Mouse (Mus musculus): ENCODE measurements around the gene Slc15a1. TPM values are rescaled to one million over a fixed set of nuclear protein-coding genes. Genes with fewer than 3 reads are reported as not detected.

The Slc15a1 gene
- polyA plus RNA-seq, 2 experiments from 2014 or later: 0.16 TPM; not detected in 1

DNA sequence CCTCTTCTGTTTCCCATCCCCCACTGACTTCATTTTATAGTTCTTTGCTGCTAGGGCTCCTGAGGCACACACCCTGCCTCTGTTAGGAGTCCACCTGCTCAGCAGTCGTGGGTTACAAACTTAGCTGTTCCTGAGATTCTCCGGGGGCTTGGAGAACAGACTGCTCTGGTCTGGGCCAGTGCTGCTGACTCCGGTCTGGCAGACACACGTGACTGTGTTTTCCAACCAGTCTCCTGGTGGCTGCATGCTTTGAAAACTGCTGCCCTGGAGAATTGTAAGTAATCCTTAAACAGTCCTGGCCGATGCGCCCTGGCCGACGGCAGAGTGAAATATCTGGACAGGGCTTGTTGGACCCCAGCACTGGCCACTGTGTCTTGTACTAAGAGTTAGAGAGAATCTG, 12.7 kb downstream of the Slc15a1 start:
- no peak for ATAC-seq

DNA sequence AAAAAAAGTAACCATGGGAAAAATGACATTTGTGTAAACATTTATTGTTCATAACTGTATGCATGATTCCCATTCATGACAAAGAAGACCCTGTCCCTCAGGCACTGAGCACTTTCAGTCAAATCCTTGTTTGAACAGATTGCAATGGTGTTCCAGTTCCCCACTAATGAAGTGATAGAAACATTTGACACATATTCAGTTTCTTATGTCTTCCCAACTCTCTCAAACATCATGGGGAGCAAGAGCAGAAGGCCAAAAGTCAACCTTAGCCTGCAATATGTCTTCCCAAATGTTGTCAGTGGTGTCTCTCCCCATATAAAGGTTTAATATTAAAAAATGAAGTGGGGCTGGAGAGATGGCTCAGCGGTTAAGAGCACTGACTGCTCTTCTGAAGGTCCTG, 19.3 kb downstream of the Slc15a1 start:
- ATAC-seq: no peak

DNA sequence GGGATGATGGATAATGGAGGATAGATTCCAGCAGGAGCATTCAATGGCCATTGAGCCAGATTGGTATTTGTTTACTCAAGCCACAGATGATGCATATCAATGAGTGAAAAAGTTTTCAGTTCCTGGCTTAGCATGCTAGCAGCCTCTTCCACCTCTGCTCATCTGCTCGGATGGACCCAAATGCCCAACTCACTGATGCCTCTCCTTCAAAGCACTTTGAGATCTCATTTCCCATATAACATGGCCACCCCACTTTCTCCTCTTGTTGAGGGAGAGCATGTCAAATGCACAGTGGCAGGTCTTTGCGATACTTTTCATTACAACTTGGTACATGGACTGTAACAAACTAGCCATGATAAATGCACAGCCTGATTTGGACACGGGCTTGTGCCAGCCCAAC, 20.6 kb downstream of the Slc15a1 start:
- no peak for ATAC-seq

DNA sequence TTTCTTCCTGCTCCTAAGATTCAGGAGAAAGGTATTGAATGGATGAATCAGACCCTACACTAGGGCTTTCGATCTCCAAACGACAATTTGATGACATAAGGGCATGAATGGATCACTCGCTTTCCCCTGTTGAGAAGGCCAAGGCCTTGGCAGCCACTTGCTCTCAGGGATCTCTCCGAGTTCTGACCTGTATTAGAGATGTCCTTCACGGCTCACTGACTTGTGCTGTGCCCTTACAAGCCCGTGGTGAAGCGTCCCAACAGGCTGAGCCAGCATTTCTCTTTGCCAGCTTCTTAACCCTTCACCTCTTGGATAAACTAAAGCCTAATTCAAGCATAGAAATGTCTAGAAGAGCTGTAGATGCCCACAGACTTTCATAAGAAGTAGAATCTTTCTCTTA, 22.9 kb downstream of the Slc15a1 start:
- ATAC-seq: no peak

DNA sequence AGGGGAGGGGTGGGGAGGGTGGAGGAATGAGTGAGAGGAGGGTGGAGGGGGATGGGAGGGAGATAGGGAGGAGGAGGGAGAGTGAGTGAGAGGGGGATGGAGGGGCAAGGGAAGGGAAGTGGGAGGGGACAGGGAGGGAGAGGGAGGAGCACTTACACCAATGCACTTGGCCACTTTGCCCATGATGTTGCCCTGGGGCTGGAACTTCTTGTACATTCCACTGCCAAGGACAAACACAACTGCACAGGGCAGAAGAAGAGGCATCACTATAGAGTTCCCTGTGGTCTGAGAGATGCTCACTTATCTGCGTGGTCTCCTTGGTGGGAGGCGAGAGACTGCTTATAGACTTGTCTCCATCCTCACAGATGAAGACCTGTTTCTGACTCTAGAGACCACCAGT, 23.5 kb downstream of the Slc15a1 start:
- ATAC-seq: no peak

DNA sequence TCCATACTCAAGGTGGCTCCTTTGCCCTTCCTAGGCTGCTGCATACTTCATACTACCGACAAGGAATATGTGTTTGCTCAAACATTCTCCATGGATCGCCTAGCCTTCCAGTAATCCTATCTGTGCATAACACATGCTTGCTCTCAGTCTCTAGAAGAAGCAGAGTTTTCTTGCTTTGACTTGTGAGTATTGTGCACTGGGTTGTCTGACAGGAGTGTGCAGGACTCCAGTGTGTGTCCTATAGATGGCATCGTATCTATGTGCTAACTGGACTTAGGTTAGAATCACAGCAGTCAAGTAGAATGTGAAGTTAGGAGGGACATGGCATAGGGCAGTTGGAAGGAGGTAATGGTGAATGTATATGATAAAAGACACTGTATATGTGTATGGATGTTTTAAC, 26.0 kb downstream of the Slc15a1 start:
- no peak for ATAC-seq

DNA sequence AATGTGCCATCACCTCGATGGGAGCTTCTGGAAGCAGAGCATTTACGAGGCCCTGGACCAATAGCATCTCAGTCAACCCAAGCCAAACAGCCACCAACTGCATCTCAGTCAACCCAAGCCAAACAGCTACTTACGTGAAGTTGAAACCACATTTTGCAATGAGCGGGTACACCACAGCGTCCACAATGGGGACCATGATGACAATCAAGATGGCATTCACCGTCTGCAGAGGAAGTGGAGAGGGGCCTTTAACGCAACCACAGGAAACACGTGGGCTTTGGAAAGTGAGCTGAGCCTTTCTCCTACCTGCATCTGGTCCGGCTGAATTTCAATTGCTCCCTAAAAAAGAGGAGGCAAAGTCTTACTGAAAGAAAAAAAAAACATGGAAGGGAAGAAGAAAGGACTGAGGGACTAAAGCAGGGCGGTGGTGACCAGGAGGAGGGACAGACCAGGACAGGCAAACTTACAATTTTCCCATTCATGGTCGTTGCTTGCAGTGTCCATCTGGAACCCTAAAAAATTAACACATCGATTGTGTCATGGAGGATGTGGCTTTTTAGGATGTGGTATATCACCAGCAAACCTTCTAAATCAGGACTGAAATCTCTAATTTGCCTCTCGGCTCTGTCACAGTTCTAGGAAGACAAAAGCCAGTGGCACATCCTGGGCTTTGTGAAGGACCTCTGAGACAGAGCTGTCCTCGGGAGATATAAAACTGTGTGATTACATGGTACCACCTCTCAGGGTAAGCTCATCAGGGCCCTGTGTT, 26.9 kb downstream of the Slc15a1 start:
- ATAC-seq: peak; percentile 71

DNA sequence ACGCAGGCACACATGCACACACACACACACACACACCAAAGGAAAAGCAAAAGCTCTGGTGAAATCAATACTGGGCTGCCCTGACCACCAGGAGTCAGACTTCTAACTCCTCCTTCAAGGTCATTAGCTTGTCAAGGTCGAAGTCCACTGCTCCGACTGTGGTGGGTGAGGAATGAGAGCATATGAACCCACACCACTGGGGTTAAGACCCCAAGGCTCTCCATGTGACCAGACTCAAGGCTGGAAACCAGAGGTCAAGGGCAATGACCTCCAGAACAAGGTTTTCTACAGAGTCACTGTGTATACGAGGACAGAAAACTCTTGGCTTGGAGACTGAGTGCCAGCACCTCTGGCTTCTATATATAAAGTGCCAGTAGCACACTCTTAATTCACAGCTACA, 31.2 kb downstream of the Slc15a1 start:
- no peak for ATAC-seq

DNA sequence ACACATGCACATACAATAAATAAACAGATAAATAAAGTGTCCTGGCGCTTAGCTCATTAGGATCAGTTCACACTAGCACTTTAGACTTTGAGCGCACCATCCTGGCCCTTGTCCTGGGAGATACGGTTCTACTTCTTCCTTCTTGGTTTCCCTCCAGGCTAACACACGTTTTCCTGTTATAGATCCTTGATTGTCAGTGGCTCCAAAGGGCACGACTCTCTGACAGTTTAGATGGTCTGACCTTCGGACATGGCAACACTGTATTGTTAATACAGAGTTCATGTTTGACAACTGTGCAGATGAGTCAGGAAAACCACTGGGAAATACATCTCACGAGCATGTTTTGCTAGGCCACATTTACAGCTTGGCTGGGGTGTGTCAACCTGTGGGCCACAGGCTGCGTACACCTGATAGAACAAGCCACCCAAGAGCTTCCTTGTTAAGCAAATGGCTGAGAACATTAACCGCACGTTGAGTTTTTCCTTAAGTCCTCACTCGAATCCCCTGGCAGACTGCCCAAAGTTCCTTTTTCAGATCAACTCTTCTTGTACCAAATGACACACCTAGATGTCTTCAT, 33.4 kb downstream of the Slc15a1 start:
- no peak for ATAC-seq

DNA sequence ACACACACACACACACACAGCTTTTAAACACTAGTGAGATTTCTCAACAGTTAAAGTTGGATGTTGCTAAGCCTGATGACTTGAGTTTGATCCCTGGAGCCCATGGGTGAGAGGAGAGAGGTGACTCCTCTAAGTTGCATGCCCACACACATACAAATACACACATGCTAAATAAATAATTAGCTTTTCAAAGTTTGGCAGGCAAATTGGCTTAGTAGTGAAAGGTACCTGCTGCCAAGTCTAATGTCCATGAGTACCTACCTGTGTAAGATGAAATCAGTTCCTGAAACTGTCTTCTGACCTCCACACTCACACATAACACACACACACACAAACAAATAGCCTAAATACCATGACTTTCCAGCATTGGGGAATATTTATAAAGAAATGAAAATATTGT, 35.5 kb downstream of the Slc15a1 start:
- no peak for ATAC-seq

DNA sequence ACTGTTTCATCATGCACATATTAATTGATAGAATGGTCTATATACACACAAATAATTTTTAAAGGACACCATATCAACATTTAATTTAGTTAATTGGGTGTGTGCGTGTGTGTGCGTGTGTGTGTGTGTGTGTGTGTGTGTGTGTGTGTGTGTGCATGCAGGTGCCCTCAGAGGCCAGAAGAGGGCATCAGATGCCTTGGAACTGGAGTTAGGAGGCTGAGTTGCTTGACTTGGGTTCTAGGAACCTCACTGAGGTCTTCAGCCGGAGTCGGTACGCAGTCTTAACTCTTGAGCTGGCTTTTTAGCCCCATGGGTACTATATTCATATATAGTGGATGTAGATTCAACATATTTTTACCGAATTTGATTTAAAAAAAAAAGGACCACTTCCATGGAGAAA, 37.4 kb downstream of the Slc15a1 start:
- no peak for ATAC-seq

DNA sequence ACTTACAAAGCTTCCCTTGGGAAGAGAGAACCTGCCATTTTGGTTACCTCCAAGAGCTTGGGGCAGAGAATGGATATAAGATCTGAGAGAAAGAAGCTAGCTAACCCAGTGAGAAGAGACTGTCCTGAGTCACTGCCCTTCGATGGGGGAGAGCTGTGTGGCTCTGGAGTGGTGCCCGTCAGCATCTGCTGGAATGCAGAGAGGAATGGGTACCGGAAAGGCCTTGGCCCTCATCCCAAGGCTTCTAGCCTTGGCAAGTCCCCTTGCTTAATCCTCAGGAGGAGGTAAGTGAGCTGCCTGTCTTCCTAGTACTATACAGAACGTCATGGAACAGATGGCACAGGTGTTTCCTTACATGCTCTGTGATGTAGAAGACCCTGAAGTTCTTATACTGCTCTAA, 38.6 kb downstream of the Slc15a1 start:
- no peak for ATAC-seq

DNA sequence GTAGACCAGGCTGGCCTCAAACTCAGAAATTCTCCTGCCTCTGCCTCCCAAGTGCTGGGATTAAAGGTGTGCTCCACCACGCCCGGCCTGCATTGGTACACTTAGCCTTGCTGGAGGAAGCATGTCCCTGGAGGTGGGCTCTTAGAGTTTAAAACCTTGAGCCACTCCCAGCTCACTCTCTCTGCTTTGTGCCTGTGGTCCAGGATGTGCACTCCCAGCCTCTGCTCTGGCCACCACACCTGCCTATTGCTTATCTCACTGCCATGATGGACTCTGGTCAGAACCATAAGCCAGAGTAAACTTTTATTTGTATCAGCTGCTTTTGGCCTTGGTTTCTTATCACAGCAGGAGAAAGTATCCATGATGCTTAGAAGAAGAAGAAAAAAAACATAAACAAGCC, 40.7 kb downstream of the Slc15a1 start:
- ATAC-seq: no peak

DNA sequence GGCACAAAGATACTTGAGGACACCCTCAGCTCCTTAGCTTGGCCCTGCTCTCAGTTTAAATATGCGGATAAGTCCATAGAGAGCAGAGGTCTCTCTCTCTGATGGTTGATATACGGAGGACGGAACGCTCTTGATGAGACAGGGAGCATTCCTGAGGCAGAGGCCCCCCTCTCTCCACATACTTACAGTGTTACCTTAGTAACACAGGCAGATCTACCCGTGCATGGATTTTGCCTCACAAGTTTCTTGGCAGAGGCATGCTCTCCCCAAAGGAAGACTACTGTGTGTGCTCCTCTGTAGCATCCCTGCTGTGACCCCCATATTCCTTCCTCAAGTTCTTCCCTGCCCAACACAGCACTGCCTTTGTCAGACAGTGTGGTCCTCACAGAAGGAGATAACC, 42.3 kb downstream of the Slc15a1 start:
- ATAC-seq: no peak

DNA sequence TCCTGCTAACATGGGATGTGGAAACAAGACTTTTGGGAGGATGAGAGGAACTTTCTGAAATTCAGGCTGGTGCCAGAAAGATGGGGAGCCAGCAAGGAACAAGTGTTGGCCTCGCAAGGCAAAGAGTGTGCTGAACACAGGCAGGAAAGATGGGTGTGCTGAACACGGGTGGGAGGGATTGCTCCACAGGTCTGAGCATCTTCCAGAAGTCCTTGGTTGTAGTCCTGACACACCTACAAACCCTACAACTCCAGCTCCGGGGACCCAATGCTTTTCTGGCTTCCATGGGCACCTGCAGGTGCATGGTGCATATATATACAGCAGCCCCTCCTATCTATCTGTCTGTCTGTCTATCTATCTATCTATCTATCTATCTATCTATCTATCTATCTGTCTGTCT, 44.1 kb downstream of the Slc15a1 start:
- no peak for ATAC-seq

DNA sequence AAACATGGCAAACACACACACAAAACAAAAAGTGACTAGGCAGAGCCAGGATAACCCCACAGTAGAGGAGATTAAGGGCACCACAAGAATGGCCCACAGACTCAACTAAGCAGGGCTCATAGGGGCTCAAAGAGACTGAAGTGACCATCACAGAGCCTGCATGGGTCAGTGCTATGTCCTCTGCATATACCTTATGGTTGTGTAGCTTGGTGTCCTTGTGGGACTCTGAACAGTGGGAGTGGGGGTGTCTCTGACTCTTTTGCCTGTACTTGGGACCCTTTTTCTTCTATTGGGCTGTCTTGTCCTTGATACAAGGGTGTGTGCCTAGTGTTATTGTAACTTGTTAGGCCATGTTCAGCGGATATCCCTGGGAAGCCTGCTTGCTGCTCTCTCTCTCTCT, 46.5 kb downstream of the Slc15a1 start:
- no peak for ATAC-seq

DNA sequence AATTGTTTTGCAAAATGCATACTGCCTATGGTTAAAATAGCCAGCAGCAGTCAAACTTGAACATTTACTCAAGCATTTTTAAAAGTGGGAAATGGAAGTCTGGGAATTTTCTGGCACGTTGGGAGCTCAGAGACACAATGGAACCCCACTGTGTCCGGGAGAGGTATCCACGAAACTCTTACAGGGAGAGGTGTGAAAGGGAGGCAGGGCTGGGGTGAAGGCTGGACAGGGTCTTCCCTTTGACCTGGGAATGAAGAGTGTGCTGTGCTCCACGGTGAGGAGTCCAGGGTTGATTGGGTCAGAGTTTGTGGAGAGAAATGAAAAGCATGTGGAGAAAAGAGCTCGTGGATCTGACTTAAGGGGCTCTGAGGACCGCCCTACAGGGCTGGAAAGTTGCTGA, 47.5 kb downstream of the Slc15a1 start:
- ATAC-seq: no peak

DNA sequence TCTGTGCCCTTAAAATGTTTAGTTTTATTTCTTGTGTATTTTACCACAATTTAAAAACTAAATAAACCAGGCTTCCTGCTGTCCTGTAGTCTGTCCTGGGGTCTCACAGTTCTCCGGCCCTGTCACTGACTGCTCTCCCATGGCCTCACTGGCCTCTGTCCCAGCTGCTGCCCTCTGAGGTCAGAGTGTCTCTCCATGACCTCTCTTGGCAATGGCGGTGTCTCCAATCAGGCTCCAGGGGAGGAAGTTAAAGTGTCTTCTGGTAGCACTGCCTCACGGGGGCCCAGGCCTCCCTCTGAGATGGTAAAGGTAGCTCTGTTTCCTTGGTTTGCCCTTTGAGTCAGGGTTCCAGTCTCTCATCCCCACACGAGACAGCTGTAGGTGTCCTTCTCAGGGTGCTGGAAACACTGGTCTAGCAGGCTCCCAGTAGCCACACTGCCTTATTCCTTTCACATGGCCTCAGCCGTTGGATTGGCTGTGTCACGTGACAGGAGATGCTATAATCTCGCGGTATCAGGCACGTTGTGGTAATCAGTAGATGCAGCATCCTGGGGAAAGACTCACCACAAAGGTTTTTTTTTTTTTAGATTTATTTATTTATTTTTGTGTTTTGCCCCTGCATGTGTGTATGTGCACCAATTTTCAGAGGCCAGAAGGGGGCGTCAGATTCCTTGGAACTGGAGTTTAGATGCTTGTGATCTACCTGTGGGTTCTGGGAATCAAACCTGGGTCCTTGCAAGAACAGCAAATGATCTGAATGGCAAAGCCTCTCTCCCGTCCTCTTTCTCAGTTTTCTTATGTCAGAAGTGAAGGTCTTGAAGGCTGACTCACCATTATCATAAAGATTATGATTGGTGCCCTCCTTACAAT, 48.4 kb downstream of the Slc15a1 start:
- ATAC-seq: no peak

DNA sequence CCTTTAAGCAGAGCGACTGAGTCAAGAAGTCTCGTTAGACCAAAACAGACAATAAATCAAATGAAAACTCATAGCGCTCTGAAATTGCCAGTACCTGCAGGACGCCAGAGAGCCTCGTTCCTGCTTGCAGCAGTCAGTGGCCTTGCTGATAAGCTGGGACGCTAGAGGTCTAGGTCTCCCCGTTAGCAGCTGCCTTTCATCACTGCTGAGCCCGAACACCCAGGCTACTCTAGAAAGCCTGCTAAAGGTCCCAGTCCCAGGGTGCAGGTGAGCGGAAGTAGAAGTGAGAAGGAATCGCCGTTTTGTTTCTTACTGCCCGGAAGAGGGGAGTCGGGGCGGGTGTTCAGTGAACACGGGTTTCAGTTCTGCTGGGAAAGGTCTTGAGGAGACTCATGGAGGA, 49.1 kb downstream of the Slc15a1 start:
- no peak for ATAC-seq

DNA sequence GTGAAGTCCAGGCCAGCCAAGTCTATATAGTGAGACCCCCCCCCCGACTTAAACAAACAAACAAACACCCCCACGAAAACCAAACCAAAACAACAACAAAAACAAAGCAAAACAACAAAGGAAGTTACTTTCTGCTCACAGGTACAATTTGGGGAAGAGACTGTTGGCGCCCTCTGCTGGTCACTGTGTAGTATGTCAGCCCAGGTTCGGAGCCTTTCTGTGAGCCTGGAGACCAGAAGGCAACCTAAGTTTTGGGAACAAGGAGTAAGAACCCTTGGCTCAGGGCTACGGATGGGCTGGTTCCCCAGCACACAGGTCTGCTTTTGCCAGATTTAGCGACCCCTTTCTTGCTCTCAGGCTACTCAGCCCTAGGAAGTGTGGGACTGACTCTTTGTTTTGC, 49.5 kb downstream of the Slc15a1 start:
- peak; percentile 41 for ATAC-seq

DNA sequence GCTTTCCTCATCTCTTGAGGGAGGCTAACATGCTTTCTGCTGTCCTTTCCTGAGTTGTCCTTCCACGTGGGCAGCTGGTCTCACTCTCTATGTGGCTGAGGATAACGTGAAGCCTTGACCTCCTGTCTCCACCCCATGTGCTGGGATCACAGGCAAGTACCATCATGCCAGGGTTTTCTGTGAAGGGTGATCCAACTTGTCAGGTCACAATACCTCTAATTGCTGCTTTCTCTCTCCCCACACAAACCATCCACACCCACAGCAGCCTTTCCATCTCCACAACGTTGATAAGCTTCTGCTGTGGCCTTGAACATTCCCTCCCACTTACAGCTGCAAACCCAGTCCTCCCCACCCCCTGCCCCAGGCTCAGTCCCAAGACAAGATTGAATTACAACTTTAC, 51.9 kb downstream of the Slc15a1 start:
- no peak for ATAC-seq

DNA sequence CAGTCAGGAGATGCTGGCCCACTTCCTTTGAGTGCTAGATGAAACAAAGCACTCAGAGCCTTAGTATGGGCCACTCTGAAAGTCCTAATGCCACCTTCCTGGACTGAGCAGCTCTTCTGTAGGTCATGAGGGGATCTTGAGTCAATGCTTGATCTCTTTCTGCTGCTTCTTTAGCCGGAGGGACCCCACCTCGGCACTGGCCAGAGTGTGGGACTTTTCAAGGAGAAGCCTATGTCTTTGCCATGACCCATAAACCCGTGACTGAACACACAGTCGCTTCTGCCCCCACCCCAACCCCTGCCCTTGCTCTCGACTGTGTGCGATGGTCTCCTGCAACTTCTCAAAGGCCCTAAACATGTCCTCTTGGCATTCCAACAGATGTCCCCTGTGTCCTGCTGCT, 52.8 kb downstream of the Slc15a1 start:
- no peak for ATAC-seq

DNA sequence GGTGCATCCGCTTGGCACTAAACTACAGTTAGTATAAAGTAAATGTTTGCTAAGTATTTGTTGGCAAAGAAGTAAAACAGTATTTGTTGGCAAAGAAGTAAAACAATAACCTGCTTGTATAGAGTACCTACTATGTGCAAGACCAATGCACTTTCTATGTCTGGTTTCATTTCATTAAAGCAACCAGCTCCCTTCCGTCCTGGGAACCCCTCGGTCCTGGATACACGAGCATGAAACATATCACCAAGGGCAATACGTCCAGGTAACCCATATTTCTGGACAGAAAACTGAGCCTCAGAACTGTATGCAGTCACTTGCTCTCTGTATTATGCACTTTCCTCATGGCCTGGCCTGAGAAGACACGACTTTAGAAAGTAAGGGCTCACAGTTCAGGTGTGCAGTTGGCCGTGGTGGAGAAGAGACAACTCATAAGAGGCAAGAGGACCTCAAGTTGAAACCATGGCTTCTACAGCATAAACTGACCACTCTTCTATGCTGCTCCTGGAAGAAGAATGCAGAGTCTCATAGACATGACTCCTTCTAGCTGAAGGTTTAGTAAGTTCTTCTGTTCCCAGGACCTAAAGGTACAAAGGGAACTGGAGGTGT, 53.5 kb downstream of the Slc15a1 start:
- ATAC-seq: no peak

Measured in CD4-positive, CD25-positive, alpha-beta regulatory T cell, adult 4 months (primary cell).